Mouse (Mus musculus) E14TG2a.4 (cell line): ENCODE results near the gene Noxa1.

Source experiments
- H3K27me3 ChIP-seq: 2 replicates; pipeline ENCODE4 v1.6.1; 2014; ENCODE audit warnings: low read length, control low read depth; ENCODE audit not compliant: insufficient read depth
- H3K36me3 ChIP-seq: 2 replicates; pipeline ENCODE4 v1.6.1; 2014; ENCODE audit warnings: low read length, control low read depth; ENCODE audit not compliant: insufficient read depth
- H3K4me1 ChIP-seq: replicated peaks from 2 replicates; pipeline ENCODE4 v1.6.1; 2014; ENCODE audit warnings: low read depth, low read length, control low read depth
- H3K4me3 ChIP-seq: replicated peaks from 2 replicates; pipeline ENCODE4 v1.5.1; 2014; ENCODE audit warnings: mild to moderate bottlenecking, low read length
- H3K9me3 ChIP-seq: 2 replicates; pipeline ENCODE4 v1.6.1; 2014; ENCODE audit warnings: low read length, control low read depth
- CTCF ChIP-seq: conservative IDR thresholded peaks from 2 replicates; pipeline ENCODE4 v1.5.1; 2014; ENCODE audit warnings: low read length
- NANOG ChIP-seq: IDR thresholded peaks from 2 replicates; pipeline ENCODE4 v1.6.1; 2014; ENCODE audit warnings: borderline replicate concordance, low read length, mixed read lengths
- POU5F1 ChIP-seq: IDR thresholded peaks from 2 replicates; pipeline ENCODE4 v1.6.1; 2014; ENCODE audit warnings: low read length, borderline replicate concordance

The Noxa1 gene

DNA sequence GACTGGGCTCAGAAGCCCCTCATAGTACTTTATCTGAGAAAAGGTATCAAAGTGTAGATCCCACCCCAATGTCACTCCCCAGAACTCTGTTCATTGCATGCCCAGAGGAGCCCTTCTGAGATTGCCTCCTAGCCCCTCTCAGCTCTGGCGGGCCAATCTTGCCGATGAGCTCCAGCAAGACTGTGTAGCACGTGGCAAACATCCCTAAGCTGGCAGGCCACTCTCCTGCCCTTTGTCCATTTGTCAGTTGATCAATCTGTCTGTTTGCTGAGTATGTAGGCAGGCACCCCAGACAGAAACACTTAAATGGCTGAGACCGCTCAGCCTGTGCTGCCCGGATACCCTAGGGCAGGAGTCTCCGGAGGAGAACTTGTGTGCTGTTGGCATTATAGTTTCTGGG is 30.2 kb upstream of the Noxa1 start:
- Histone ChIP-seq H3K4me1 (peaks cover 15% of the 10 kb centered on the region), H3K4me3 (no peak overlapping the region), H3K36me3 (no peaks in the 10 kb centered on the region), H3K9me3 (no peaks in the 10 kb centered on the region), H3K27me3 (peaks cover 16% of the 10 kb centered on the region)
- no peak for TF ChIP-seq POU5F1
- no peak for TF ChIP-seq NANOG
- no peak for TF ChIP-seq CTCF

DNA sequence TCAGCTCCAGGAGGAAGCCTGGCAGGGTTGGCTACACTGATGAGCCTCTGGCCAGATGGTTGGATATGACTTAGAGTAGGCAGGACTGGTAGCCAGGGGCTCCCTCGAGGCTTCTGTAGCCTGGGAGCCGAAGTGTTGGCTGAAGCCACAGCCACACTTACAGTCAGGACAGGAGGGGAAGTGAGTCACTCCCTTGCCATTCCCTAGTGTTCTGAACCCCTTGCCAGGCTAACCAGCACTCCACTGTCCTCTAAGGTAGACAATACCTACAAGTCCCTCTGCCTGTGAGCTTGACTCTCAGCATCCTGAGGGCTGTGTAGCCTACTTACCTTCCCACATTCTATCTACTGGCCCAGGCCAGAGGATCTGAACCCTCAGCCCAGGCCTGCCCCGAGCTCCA is 29.5 kb upstream of the Noxa1 start:
- H3K36me3 ChIP-seq: no peaks in the 10 kb centered on the region
- H3K9me3 ChIP-seq: no peaks in the 10 kb centered on the region
- H3K4me1 ChIP-seq: peaks cover 15% of the 10 kb centered on the region
- no peak overlapping the region for H3K4me3 ChIP-seq
- peaks cover 16% of the 10 kb centered on the region for H3K27me3 ChIP-seq
- TF ChIP-seq NANOG (no peak), CTCF (no peak), POU5F1 (no peak)

DNA sequence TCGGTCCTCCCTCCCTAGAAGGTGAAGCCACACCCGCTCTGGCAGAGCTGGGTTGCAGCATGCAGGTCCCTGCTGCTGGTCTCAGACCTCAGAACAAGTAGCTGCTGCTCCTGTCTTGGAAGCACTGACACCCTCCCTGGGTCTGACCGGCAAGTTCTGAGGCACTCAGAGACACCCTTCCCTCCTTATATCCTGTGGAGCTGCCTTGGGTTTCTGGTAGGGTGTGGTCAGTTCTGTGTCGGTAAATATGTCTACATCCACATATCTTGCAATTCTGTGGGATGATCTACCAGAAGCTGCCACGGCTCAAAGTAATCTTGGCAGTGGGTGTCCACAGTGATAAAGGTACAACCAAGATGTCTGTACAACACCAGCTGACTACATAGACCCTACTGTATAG is 28.6 kb upstream of the Noxa1 start:
- no peak overlapping the region for H3K4me3 ChIP-seq
- H3K27me3 ChIP-seq: peaks cover 16% of the 10 kb centered on the region
- H3K9me3 ChIP-seq: no peaks in the 10 kb centered on the region
- TF ChIP-seq CTCF: no peak
- H3K36me3 ChIP-seq: no peaks in the 10 kb centered on the region
- peaks cover 15% of the 10 kb centered on the region for H3K4me1 ChIP-seq

DNA sequence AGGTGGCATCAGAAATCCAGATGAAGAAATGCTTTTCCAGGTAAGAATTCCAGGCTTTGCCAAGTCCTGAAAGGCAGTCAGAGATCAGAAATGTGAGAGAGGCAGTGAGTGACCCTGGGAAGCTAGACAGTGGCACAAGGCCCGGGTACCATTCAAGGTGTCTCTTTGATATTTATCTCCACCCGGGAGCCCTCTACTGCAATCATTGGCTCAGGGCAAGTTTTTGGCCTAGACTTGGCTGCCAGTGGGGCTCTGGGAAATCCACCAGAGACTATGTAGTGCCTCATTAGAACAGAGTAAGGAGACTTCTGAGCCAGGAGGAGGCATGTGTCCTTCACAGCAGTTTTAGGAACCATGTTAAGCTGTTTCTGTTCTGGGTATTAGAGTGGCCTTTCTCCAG is 27.7 kb upstream of the Noxa1 start:
- no peaks in the 10 kb centered on the region for H3K36me3 ChIP-seq
- no peak overlapping the region for H3K4me3 ChIP-seq
- TF ChIP-seq NANOG: no peak
- no peak for TF ChIP-seq CTCF
- TF ChIP-seq POU5F1: no peak
- peaks cover 16% of the 10 kb centered on the region for H3K27me3 ChIP-seq
- peaks cover 15% of the 10 kb centered on the region for H3K4me1 ChIP-seq
- H3K9me3 ChIP-seq: peaks cover 1% of the 10 kb centered on the region

DNA sequence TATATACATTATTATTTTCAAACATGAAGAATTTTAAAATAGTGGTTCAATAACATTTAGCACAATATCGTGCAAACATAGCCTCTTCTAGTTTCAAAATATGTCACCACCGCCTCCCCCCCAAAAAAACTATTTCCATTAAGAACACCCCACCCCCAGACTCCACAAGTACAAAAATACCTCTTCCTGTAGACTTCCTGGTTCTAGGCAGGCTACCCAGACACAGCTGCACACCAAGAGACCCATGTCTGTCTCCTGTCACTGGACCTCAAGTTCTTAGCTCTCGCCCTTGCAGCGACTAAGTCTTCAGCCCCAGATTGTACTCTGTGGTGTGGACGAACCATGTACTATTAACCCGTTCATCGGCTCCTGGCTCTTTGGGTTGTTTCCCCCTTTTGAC is 26.0 kb upstream of the Noxa1 start:
- no peak for TF ChIP-seq NANOG
- no peak for TF ChIP-seq CTCF
- no peak for TF ChIP-seq POU5F1
- H3K9me3 ChIP-seq: peaks cover 6% of the 10 kb centered on the region
- no peaks in the 10 kb centered on the region for H3K36me3 ChIP-seq
- no peak overlapping the region for H3K4me3 ChIP-seq
- H3K4me1 ChIP-seq: peaks cover 6% of the 10 kb centered on the region
- H3K27me3 ChIP-seq: peaks cover 11% of the 10 kb centered on the region; the same call in 1 of the 2 replicates

DNA sequence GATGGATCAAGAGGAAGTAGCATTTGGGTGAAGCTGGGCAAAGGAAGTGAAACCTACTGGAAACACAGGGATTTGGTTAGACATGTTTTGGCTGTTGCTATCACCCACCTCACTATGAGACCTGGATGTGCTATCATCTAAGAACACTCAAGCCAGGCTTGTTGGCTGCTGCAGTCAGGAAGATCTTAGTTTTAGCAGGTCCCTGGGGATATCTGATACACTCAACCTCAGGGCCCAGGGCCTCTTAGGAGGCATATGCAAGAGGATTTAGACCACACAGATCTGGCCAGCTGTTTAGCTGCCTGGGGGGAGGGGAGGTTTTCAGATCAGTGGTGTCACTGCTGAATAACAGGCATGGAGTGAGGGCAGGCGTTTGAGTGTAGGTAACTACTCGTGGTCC is 20.5 kb upstream of the Noxa1 start:
- TF ChIP-seq POU5F1 (no peak), NANOG (no peak), CTCF (no peak)
- Histone ChIP-seq H3K27me3 (no peaks in the 10 kb centered on the region), H3K4me3 (no peak overlapping the region), H3K4me1 (peaks cover 5% of the 10 kb centered on the region; the same call in 1 of the 2 replicates), H3K9me3 (peaks cover 6% of the 10 kb centered on the region), H3K36me3 (no peaks in the 10 kb centered on the region)

DNA sequence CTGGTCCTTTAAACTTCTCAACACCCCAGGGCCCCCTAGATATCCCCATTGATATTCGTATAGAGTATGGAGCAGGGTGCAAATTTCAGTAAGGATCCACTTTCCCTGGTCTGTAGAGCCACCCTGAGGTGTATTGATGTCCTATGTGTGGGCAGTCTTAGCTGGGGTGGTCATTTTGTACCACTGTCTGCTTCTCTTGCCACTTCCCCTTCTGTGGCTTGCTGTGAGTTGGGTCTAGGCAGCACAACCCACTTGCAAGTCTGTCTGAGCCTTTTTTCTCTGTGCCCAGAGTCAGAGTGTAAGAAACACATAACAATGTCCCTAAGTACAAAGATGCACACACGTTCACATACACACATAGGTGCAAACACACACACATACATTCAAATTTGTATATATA is 19.4 kb upstream of the Noxa1 start:
- Histone ChIP-seq H3K4me3 (no peak overlapping the region), H3K9me3 (peaks cover 6% of the 10 kb centered on the region), H3K4me1 (peaks cover 5% of the 10 kb centered on the region; the same call in 1 of the 2 replicates), H3K27me3 (no peaks in the 10 kb centered on the region), H3K36me3 (no peaks in the 10 kb centered on the region)
- no peak for TF ChIP-seq POU5F1
- TF ChIP-seq NANOG: no peak
- TF ChIP-seq CTCF: no peak

DNA sequence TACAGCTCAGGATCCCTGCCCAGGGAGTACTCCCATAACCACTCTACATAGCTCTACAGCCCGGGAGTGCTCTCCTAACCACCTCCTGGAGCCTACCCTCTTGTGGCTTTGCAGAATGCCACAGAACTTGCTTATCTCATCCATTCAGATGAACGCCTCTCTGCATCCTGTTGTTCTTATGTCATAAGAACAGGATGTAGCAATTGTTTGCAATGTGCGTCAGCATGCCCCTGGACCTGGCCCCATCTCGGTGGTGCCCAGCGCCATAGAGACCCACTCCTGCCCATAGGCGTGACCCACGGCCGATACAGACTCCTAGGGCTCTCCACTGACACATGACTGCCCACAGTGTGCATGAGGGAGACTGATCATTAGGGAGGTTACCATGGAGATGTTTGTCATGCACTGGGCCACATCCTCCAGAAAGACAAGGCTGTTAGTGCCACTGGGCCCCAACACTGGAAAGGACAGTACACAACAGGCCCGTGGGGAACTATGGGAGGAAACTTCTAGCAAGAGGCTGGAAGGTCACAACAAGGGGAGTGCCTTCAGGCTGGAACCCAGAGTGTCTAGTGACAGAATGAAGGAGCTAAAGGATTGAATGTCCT is 16.3 kb upstream of the Noxa1 start:
- Histone ChIP-seq H3K4me3 (no peak overlapping the region), H3K9me3 (no peaks in the 10 kb centered on the region), H3K36me3 (no peaks in the 10 kb centered on the region), H3K4me1 (peaks cover 5% of the 10 kb centered on the region; the same call in 1 of the 2 replicates), H3K27me3 (no peaks in the 10 kb centered on the region)
- TF ChIP-seq NANOG (no peak), POU5F1 (no peak), CTCF (no peak)

DNA sequence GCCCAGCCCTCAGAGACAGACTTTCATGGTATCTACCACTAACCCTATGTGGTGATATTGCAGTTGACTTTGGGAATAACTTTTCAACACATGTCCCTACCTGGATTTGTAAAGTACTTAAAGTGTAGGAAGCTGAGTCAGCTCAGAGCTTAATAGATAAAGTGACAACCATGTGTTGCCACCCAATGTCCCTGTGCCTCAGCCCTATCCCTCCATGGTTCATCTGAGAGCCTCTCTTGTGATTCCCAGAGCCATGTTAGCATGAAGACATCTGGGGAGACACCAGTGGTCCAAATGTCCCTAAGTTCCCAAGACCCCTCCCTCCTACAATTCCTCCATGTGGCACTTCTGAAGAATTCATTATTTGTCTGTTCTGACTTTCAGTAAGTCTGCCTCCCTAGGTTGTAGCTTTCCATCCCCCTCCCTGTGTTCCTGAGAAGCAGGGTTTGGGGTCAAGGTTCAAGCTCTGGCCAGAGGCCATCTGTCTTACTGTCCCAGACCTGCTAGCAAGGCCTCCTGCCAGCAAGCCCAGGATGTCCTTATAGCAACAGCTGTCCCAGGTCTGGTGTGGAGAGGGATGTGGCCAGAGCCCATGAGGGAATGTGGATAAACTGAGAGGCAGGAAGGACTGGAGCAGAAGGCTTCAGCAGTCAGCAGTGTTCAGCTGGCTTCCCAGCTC is 15.7 kb upstream of the Noxa1 start:
- Histone ChIP-seq H3K4me1 (peaks cover 2% of the 10 kb centered on the region; the same call in 1 of the 2 replicates), H3K27me3 (no peaks in the 10 kb centered on the region), H3K4me3 (no peak overlapping the region), H3K9me3 (no peaks in the 10 kb centered on the region), H3K36me3 (no peaks in the 10 kb centered on the region)
- TF ChIP-seq NANOG (no peak), CTCF (no peak), POU5F1 (no peak)
